Comparison of ENCODE assay signal across 17 mouse cellular contexts in the genomic region with DNA sequence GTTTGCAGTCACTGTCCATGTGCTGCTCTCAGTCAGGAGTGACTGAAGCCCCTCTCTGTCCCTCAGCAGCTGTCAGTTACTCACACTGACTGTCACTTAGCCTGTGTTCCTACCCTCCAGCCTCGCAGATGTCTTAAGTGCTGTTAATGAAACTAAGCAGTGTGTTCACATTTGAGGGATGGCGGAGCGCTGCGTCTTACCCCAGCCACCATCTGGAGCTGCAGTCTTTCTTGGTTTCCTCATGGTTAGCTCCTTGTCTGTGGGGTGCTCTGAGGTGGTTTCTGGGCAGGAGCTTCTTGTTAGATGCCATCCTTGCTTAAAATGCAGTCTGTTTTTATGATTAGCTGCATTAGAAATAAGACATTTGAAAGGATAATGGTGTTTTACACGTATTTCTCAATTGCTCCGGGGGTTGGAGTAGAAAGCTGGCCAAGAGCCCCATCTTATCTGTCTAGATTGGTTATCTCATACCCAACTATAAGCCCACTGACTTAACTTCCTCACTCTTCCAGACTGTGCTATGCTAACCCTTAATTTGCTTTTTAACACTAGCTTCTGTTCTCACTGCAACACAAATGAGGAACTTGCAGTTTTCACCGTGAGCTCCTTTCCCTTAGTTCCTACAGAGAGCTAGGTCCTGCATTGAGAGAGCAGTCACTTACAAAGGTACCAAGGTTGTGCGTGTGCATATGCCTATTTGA. TPM values are rescaled to one million over a fixed set of nuclear protein-coding genes. Genes with fewer than 3 reads are reported as not detected.
DNase-seq lines count a peak whose midpoint lies in the region; ATAC-seq and TF ChIP-seq lines count a peak whose summit lies in the region.
"Had no signal": no experiment of that assay in that cellular context is flagged by ENCODE, and none has a peak within 500 bp of the region (broad histone marks: within the 10 kb centered on the region; RNA-seq: fewer than 3 reads in every experiment).

No protein-coding gene starts in this region.

- ATAC-seq in megakaryocyte progenitor cell, adult 5-6 weeks (replicated peaks; ENCODE audit: poor library complexity): peak; percentile 77
- ATAC-seq: forebrain, postnatal 0 days had no signal

- peak overlapping the region; percentile 11 to 40 for H3K4me3 ChIP-seq in MEL (ENCODE audit: control insufficient read depth in 1 of 2, insufficient read depth in 1 of 2, low read depth in 2 of 2, low read length in 2 of 2)
- H3K4me3 ChIP-seq: heart, adult 2 months; hindbrain, embryonic 15.5 days; neural tube, embryonic 13.5 days had no signal

- TF ChIP-seq POLR2A in MEL (IDR thresholded peaks at IDR 0.05; ENCODE audit: control insufficient read depth in 1 of 2, insufficient read depth in 1 of 2, low read depth in 1 of 2, low read length in 2 of 2, poor library complexity in 1 of 2): no peak

- peak overlapping the region; percentile 3 for H3K9ac ChIP-seq in MEL (ENCODE audit: control insufficient read depth, low read depth, low read length, poor library complexity, severe bottlenecking)
- H3K9ac ChIP-seq: forebrain, postnatal 0 days; hindbrain, embryonic 15.5 days; lung, embryonic 14.5 days; neural tube, embryonic 13.5 days had no signal

- H3K27ac ChIP-seq in MEL (ENCODE audit: control insufficient read depth, low read depth, low read length): peak overlapping the region; percentile 43
- H3K27ac ChIP-seq: heart, adult 2 months; hindbrain, embryonic 15.5 days; neural tube, embryonic 13.5 days had no signal

- peaks cover 2 to 18% of the 10 kb centered on the region in 2 experiments for H3K36me3 ChIP-seq in MEL (ENCODE audit: control insufficient read depth in 1 of 2, insufficient read depth in 2 of 2, low read length in 2 of 2)

- no peaks in the 10 kb centered on the region for H3K9me3 ChIP-seq in MEL (replicated peaks; ENCODE audit: insufficient read depth, low read length)
- H3K9me3 ChIP-seq: hindbrain, embryonic 15.5 days; neural tube, embryonic 13.5 days had no signal

- peak; percentile 57 to 95; a peak in 3 of 4 replicates for TF ChIP-seq EP300 in MEL (IDR thresholded peaks at IDR 0.05; ENCODE audit: low read depth in 1 of 2, low read length in 2 of 2)

- TF ChIP-seq RAD21 in MEL (IDR thresholded peaks at IDR 0.05; ENCODE audit: low read depth, low read length): no peak

- peaks cover 15 to 19% of the 10 kb centered on the region in 2 experiments for H3K4me1 ChIP-seq in MEL (ENCODE audit: control insufficient read depth in 1 of 2, insufficient read depth in 2 of 2, low read length in 2 of 2)
- H3K4me1 ChIP-seq: hindbrain, embryonic 15.5 days; neural tube, embryonic 13.5 days had no signal

- TF ChIP-seq CTCF in MEL (IDR thresholded peaks at IDR 0.05 in 2 of 3, conservative IDR thresholded peaks at IDR 0.05 in 1 of 3; ENCODE audit: control insufficient read depth in 1 of 3, insufficient read depth in 1 of 3, low read depth in 2 of 3, low read length in 3 of 3, poor library complexity in 1 of 3, severe bottlenecking in 1 of 3): no peak

- DNase-seq in layer of hippocampus, adult 18-20 months (ENCODE audit: low spot score in 2 of 2): peak; percentile 30 to 39
- no peak for DNase-seq in layer of hippocampus, postnatal 10 days (ENCODE audit: low spot score in 2 of 2)
- peak; percentile 23 to 31 for DNase-seq in spleen, postnatal 36 days (ENCODE audit: low spot score in 2 of 2)
- DNase-seq in spleen, adult 18-20 months: no peak
- peak; percentile 88 for DNase-seq in MEL (ENCODE audit: low read depth, low spot score)
- DNase-seq in urinary bladder, adult 18-20 months (ENCODE audit: low spot score in 2 of 2): no peak
- no peak for DNase-seq in ovary, adult 18-20 months (ENCODE audit: low spot score)
- DNase-seq: adrenal gland, postnatal 14 days; cerebellum, adult 8-10 months; embryo, embryonic 11 days; forebrain, postnatal 0 days; heart, adult 2 months; lung, embryonic 14.5 days; right cerebral cortex, postnatal 4 days had no signal

- no peaks in the 10 kb centered on the region for H3K27me3 ChIP-seq in MEL (ENCODE audit: control insufficient read depth in 1 of 2, insufficient read depth in 2 of 2, low read length in 2 of 2)
- H3K27me3 ChIP-seq: hindbrain, embryonic 15.5 days; neural tube, embryonic 13.5 days had no signal

- H3K79me2 ChIP-seq in MEL (ENCODE audit: control insufficient read depth, insufficient read depth, low read length, poor library complexity): 0 out of 2 replicates have a peak, but pooled peaks cover 1% of the 10 kb centered on the region

TF ChIP-seq in MEL, 35 proteins besides CTCF, POLR2A, EP300 and RAD21:
- no peak for TF ChIP-seq CHD2 (IDR thresholded peaks at IDR 0.05; ENCODE audit: low read length)
- TF ChIP-seq CHD1 (IDR thresholded peaks at IDR 0.05; ENCODE audit: low read depth, low read length): 0 out of 2 replicates have a peak, but pooled peaks have one; percentile 67
- peak; percentile 61 for TF ChIP-seq RCOR1 (IDR thresholded peaks at IDR 0.05; ENCODE audit: low read depth, low read length)
- peak; percentile 45; the same call in 1 of the 2 replicates for TF ChIP-seq ELF1 (IDR thresholded peaks at IDR 0.05; ENCODE audit: low read depth, low read length)
- peak; percentile 77 for TF ChIP-seq ETS1 (IDR thresholded peaks at IDR 0.05; ENCODE audit: low read depth, low read length)
- 0 out of 2 replicates have a peak, but pooled peaks have one; percentile 15 for TF ChIP-seq MAX (IDR thresholded peaks at IDR 0.05; ENCODE audit: low read length)
- peak; percentile 31; the same call in 1 of the 2 replicates for TF ChIP-seq JUND (IDR thresholded peaks at IDR 0.05; ENCODE audit: low read depth, low read length)
- no peak for TF ChIP-seq NRF1 (IDR thresholded peaks at IDR 0.05; ENCODE audit: insufficient read depth, low read depth, low read length, poor library complexity, severe bottlenecking)
- peak; percentile 88 for TF ChIP-seq SIN3A (IDR thresholded peaks at IDR 0.05; ENCODE audit: low read length)
- TF ChIP-seq ZKSCAN1 (IDR thresholded peaks at IDR 0.05; ENCODE audit: low read depth, low read length): no peak
- TF ChIP-seq HCFC1 (IDR thresholded peaks at IDR 0.05; ENCODE audit: low read depth, low read length): peak; percentile 58
- TF ChIP-seq ZC3H11A (IDR thresholded peaks at IDR 0.05; ENCODE audit: low read depth, low read length): no peak; the same call in 1 of the 2 replicates
- no peak for TF ChIP-seq KAT2A (conservative IDR thresholded peaks at IDR 0.05; ENCODE audit: low read depth, low read length)
- TF ChIP-seq GATA1 (IDR thresholded peaks at IDR 0.05; ENCODE audit: low read depth, low read length): peak; percentile 98
- TF ChIP-seq TBP (IDR thresholded peaks at IDR 0.05; ENCODE audit: low read depth, low read length): peak; percentile 47; the same call in 1 of the 2 replicates
- peak; percentile 74 for TF ChIP-seq MAZ (IDR thresholded peaks at IDR 0.05; ENCODE audit: low read depth, low read length)
- no peak for TF ChIP-seq ZNF384 (IDR thresholded peaks at IDR 0.05; ENCODE audit: low read depth, low read length)
- TF ChIP-seq TCF12 (IDR thresholded peaks at IDR 0.05; ENCODE audit: low read depth, low read length): peak; percentile 58
- peak; percentile 61; the same call in 1 of the 2 replicates for TF ChIP-seq MYC (IDR thresholded peaks at IDR 0.05; ENCODE audit: low read depth, low read length)
- TF ChIP-seq MYB (IDR thresholded peaks at IDR 0.05; ENCODE audit: low read depth, low read length): no peak
- TF ChIP-seq SMC3 (IDR thresholded peaks at IDR 0.05; ENCODE audit: low read depth, low read length): peak; percentile 8; the same call in 1 of the 2 replicates
- no peak for TF ChIP-seq MAFK (IDR thresholded peaks at IDR 0.05; ENCODE audit: borderline replicate concordance, low read depth, low read length)
- no peak for TF ChIP-seq POLR2AphosphoS2 (IDR thresholded peaks at IDR 0.05; ENCODE audit: low read length)
- no peak for TF ChIP-seq MEF2A (IDR thresholded peaks at IDR 0.05; ENCODE audit: extremely low read depth, insufficient replicate concordance, low read depth, low read length, poor library complexity, severe bottlenecking)
- 0 out of 2 replicates have a peak, but pooled peaks have one; percentile 49 for TF ChIP-seq MXI1 (IDR thresholded peaks at IDR 0.05; ENCODE audit: low read depth, low read length)

RNA-seq across cellular contexts. Expression of a gene that starts 19.0 kb away (rescaled TPM):
- 100 to 1,000 TPM; 104 to 107 TPM for total RNA-seq in layer of hippocampus, adult 18-20 months (2021)
- 100 to 1,000 TPM in 1 of 2 experiments, 10 to 100 TPM in 1; 89.2 to 104 TPM for total RNA-seq in layer of hippocampus, postnatal 10 days (2021)
- 59.0 and 59.4 TPM in 2 replicates for total RNA-seq in MEL (2012; rRNA removed)
- polyA plus RNA-seq in MEL (2012; ENCODE audit: insufficient read depth in 1 of 2, insufficient read length in 2 of 2, low read depth in 1 of 2, low replicate concordance in 2 of 2, missing spikeins in 1 of 2): 10 to 100 TPM in 1 of 2 experiments, not detected in 1; 88.8 TPM
- total RNA-seq in megakaryocyte progenitor cell, adult 5-6 weeks (2015): 26.1 and 33.6 TPM in 2 replicates
- 22.1 and 29.4 TPM in 2 replicates for total RNA-seq in megakaryocyte progenitor cell, adult 5-6 weeks (2017)

RNA-seq across cellular contexts. Expression of a gene that starts 47.1 kb away (rescaled TPM):
- 10 to 100 TPM; 11.1 to 11.8 TPM for total RNA-seq in layer of hippocampus, adult 18-20 months (2021)
- 10 to 100 TPM; 11.9 to 14.1 TPM for total RNA-seq in layer of hippocampus, postnatal 10 days (2021)
- 32.6 and 34.6 TPM in 2 replicates for total RNA-seq in MEL (2012; rRNA removed)
- polyA plus RNA-seq in MEL (2012; ENCODE audit: insufficient read depth in 1 of 2, insufficient read length in 2 of 2, low read depth in 1 of 2, low replicate concordance in 2 of 2, missing spikeins in 1 of 2): 10 to 100 TPM in 1 of 2 experiments, not detected in 1; 29.6 TPM
- 9.9 and 12.1 TPM in 2 replicates for total RNA-seq in megakaryocyte progenitor cell, adult 5-6 weeks (2015)
- total RNA-seq in megakaryocyte progenitor cell, adult 5-6 weeks (2017): 9.3 and 9.4 TPM in 2 replicates

RNA-seq across cellular contexts. Expression of a gene that starts 55.9 kb away (rescaled TPM):
- total RNA-seq in layer of hippocampus, adult 18-20 months (2021): 10 to 100 TPM; 53.2 to 53.6 TPM
- 10 to 100 TPM; 49.9 to 57.0 TPM for total RNA-seq in layer of hippocampus, postnatal 10 days (2021)
- 7.3 and 8.3 TPM in 2 replicates for total RNA-seq in MEL (2012; rRNA removed)
- polyA plus RNA-seq in MEL (2012; ENCODE audit: insufficient read depth in 1 of 2, insufficient read length in 2 of 2, low read depth in 1 of 2, low replicate concordance in 2 of 2, missing spikeins in 1 of 2): 10 to 100 TPM in 1 of 2 experiments, not detected in 1; 40.1 TPM
- total RNA-seq in megakaryocyte progenitor cell, adult 5-6 weeks (2015): 8.6 and 13.0 TPM in 2 replicates
- 1.5 and 4.0 TPM in 2 replicates for total RNA-seq in megakaryocyte progenitor cell, adult 5-6 weeks (2017)

Comparison
In these comparisons a context has a peak if more than half of its experiments do, and no peak if none do; other contexts are left out.
1. DNase-seq: peak in layer of hippocampus, adult 18-20 months (2 of 2), spleen, postnatal 36 days (2 of 2) and MEL (single experiment); none in layer of hippocampus, postnatal 10 days (0 of 2), spleen, adult 18-20 months (0 of 2), urinary bladder, adult 18-20 months (0 of 2) and ovary, adult 18-20 months (single experiment).